In genomic region chr8:70073120-70073519, GRCm38 (mm10) we compare ENCODE assay signal across 10 mouse cellular contexts. TPM values are rescaled to one million over a fixed set of nuclear protein-coding genes. Genes with fewer than 3 reads are reported as not detected.
DNase-seq lines count a peak whose midpoint lies in the region; ATAC-seq and TF ChIP-seq lines count a peak whose summit lies in the region.
"Had no signal": no experiment of that assay in that cellular context is flagged by ENCODE, and none has a peak within 500 bp of the region (broad histone marks: within the 10 kb centered on the region; RNA-seq: fewer than 3 reads in every experiment).

No protein-coding gene starts in this region.

- TF ChIP-seq EP300 in heart, adult 2 months (IDR thresholded peaks at IDR 0.05; ENCODE audit: insufficient read depth, low read depth, low read length), result no peak
- no peak for TF ChIP-seq EP300 in liver, postnatal 0 days (IDR thresholded peaks at IDR 0.05; ENCODE audit: low read depth)

- H3K27me3 ChIP-seq in heart, adult 2 months (ENCODE audit: control insufficient read depth, insufficient read depth, low read length), result no peaks in the 10 kb centered on the region
- H3K27me3 ChIP-seq in lung, embryonic 15.5 days, result no peaks in the 10 kb centered on the region
- no peaks in the 10 kb centered on the region for H3K27me3 ChIP-seq in hindbrain, embryonic 16.5 days (replicated peaks; ENCODE audit: control insufficient read depth, insufficient read depth, low read length)
- H3K27me3 ChIP-seq in liver, postnatal 0 days (ENCODE audit: insufficient read depth, low read length), result no peaks in the 10 kb centered on the region

- intact Hi-C loops in heart, adult 2 months (cut with DNase I), result no loop called here
- intact Hi-C loops in heart, postnatal 10 days (cut with DNase I), result no loop called here

- no peak for TF ChIP-seq POLR2A in heart, adult 2 months (IDR thresholded peaks at IDR 0.05; ENCODE audit: insufficient read depth, low read depth, low read length)

- 46% methylated on average over 8 of the region's 8 CpGs for WGBS in heart, adult 2 months
- 56% methylated on average over 8 of the region's 8 CpGs for WGBS in lung, embryonic 15.5 days
- WGBS in hindbrain, embryonic 16.5 days, result 64% methylated on average over 8 of the region's 8 CpGs
- WGBS in liver, postnatal 0 days (ENCODE audit: insufficient replicate concordance), result 56% methylated on average over 8 of the region's 8 CpGs

- TF ChIP-seq CTCF in heart, adult 2 months (IDR thresholded peaks at IDR 0.05), result no peak
- TF ChIP-seq CTCF in liver, postnatal 0 days (IDR thresholded peaks at IDR 0.05; ENCODE audit: low read depth), result no peak

- H3K4me3 ChIP-seq in heart, adult 2 months, result peak overlapping the region; percentile 34
- peak overlapping the region; percentile 18 for H3K4me3 ChIP-seq in lung, embryonic 15.5 days
- H3K4me3 ChIP-seq in hindbrain, embryonic 16.5 days (ENCODE audit: low read length), result no peak overlapping the region
- H3K4me3 ChIP-seq in liver, postnatal 0 days (ENCODE audit: low read depth, low read length), result peak overlapping the region; percentile 26

- peak overlapping the region; percentile 32; the same call in 1 of the 2 replicates for H3K27ac ChIP-seq in heart, adult 2 months
- H3K27ac ChIP-seq in lung, embryonic 15.5 days, result no peak overlapping the region
- H3K27ac ChIP-seq in hindbrain, embryonic 16.5 days (ENCODE audit: low read depth, low read length), result no peak overlapping the region
- H3K27ac ChIP-seq in liver, postnatal 0 days (ENCODE audit: low read depth), result peak overlapping the region; percentile 69

- no peaks in the 10 kb centered on the region for H3K36me3 ChIP-seq in heart, adult 2 months (ENCODE audit: control insufficient read depth, insufficient read depth, low read length)
- H3K36me3 ChIP-seq in lung, embryonic 15.5 days, result peaks cover 18% of the 10 kb centered on the region; the same call in 1 of the 2 replicates
- peaks cover 30% of the 10 kb centered on the region for H3K36me3 ChIP-seq in hindbrain, embryonic 16.5 days (ENCODE audit: control insufficient read depth, insufficient read depth, low read length)
- peaks cover 20% of the 10 kb centered on the region; the same call in 1 of the 2 replicates for H3K36me3 ChIP-seq in liver, postnatal 0 days (replicated peaks; ENCODE audit: insufficient read depth, low read length)

- no peak for ATAC-seq in lung, embryonic 15.5 days (ENCODE audit: borderline replicate concordance, extremely low read depth, low FRiP score, low TSS enrichment)
- ATAC-seq in hindbrain, embryonic 16.5 days, result no peak
- ATAC-seq in liver, postnatal 0 days, result no peak

- H3K4me1 ChIP-seq in heart, adult 2 months (ENCODE audit: control insufficient read depth, insufficient read depth, low read length), result peaks cover 2% of the 10 kb centered on the region; the same call in 1 of the 2 replicates
- H3K4me1 ChIP-seq in lung, embryonic 15.5 days, result peaks cover 8% of the 10 kb centered on the region
- H3K4me1 ChIP-seq in hindbrain, embryonic 16.5 days (ENCODE audit: control insufficient read depth, insufficient read depth, low read depth, low read length), result no peaks in the 10 kb centered on the region; the same call in 1 of the 2 replicates
- H3K4me1 ChIP-seq in liver, postnatal 0 days (ENCODE audit: insufficient read depth), result peaks cover 18% of the 10 kb centered on the region

- H3K79me2 ChIP-seq in heart, adult 2 months (replicated peaks; ENCODE audit: control insufficient read depth, insufficient read depth, low read length), result no peaks in the 10 kb centered on the region

- no peaks in the 10 kb centered on the region for H3K9me3 ChIP-seq in lung, embryonic 15.5 days
- H3K9me3 ChIP-seq in hindbrain, embryonic 16.5 days (ENCODE audit: control insufficient read depth, low read length), result no peaks in the 10 kb centered on the region
- H3K9me3 ChIP-seq in liver, postnatal 0 days (ENCODE audit: low read length), result no peaks in the 10 kb centered on the region

- DNase-seq in heart, adult 2 months, result no peak
- no peak for DNase-seq in heart, postnatal 10 days
- no peak for DNase-seq in lung, postnatal 36 days
- DNase-seq in liver, postnatal 0 days, result no peak
- no peak for DNase-seq in adrenal gland, postnatal 4 days (ENCODE audit: low spot score in 2 of 2)
- no peak for DNase-seq in cerebellum, adult 8-10 months
- DNase-seq: cerebellum, adult 11 months had no signal

- peak overlapping the region; percentile 67 for H3K9ac ChIP-seq in heart, adult 2 months (ENCODE audit: low read depth, low read length)
- H3K9ac ChIP-seq in lung, embryonic 15.5 days, result no peak overlapping the region
- H3K9ac ChIP-seq in hindbrain, embryonic 16.5 days (ENCODE audit: low read depth, low read length), result no peak overlapping the region
- peak overlapping the region; percentile 46; the same call in 1 of the 2 replicates for H3K9ac ChIP-seq in liver, postnatal 0 days (replicated peaks)

- peak overlapping the region; percentile 58 for H3K4me2 ChIP-seq in lung, embryonic 15.5 days
- H3K4me2 ChIP-seq in hindbrain, embryonic 16.5 days (ENCODE audit: low read length), result peak overlapping the region; percentile 34; the same call in 1 of the 2 replicates
- peak overlapping the region; percentile 68 for H3K4me2 ChIP-seq in liver, postnatal 0 days (ENCODE audit: low read depth, low read length)

RNA-seq across cellular contexts. Expression of gene Tm6sf2, which starts 0.4 kb away (rescaled TPM):
- under 1 TPM; 0.64 to 0.94 TPM for total RNA-seq in heart, adult 2 months (2021)
- 2.7 and 3.1 TPM in 2 replicates for polyA plus RNA-seq in heart, adult 2 months (2012; rRNA removed)
- total RNA-seq in heart, postnatal 10 days (2021), result under 1 TPM; 0.77 to 0.94 TPM
- 0.54 TPM in 2 replicates for polyA plus RNA-seq in lung, embryonic 15.5 days (2015; fragmentation: Nextera tagmentation; extraction: Ambion mirVana)
- polyA plus RNA-seq in hindbrain, embryonic 16.5 days (2015; fragmentation: Nextera tagmentation; extraction: Ambion mirVana), result 1.2 and 1.4 TPM in 2 replicates
- polyA plus RNA-seq in liver, postnatal 0 days (2015; fragmentation: Nextera tagmentation; extraction: Ambion mirVana), result 32.5 and 38.7 TPM in 2 replicates
- total RNA-seq in adrenal gland, postnatal 4 days (2021), result 1 to 10 TPM in 1 of 2 experiments, under 1 TPM in 1; 0.53 to 4.8 TPM

RNA-seq across cellular contexts. Expression of gene Hapln4, which starts 10.1 kb away (rescaled TPM):
- total RNA-seq in heart, adult 2 months (2021), result under 1 TPM in 1 of 2 experiments, not detected in 1; 0.10 TPM
- polyA plus RNA-seq in heart, adult 2 months (2012; rRNA removed), result 0.15 and 0.16 TPM in 2 replicates
- not detected for total RNA-seq in heart, postnatal 10 days (2021)
- not detected in 2 replicates for polyA plus RNA-seq in lung, embryonic 15.5 days (2015; fragmentation: Nextera tagmentation; extraction: Ambion mirVana)
- 1.2 and 1.3 TPM in 2 replicates for polyA plus RNA-seq in hindbrain, embryonic 16.5 days (2015; fragmentation: Nextera tagmentation; extraction: Ambion mirVana)
- polyA plus RNA-seq in liver, postnatal 0 days (2015; fragmentation: Nextera tagmentation; extraction: Ambion mirVana), result 0.02 TPM in 1 of 2 replicates, not detected in the other
- total RNA-seq in adrenal gland, postnatal 4 days (2021), result under 1 TPM; 0.11 to 0.14 TPM

RNA-seq across cellular contexts. Expression of gene Sugp1, which starts 30.5 kb away (rescaled TPM):
- 10 to 100 TPM; 15.8 to 19.6 TPM for total RNA-seq in heart, adult 2 months (2021)
- polyA plus RNA-seq in heart, adult 2 months (2012; rRNA removed), result 6.7 and 10.6 TPM in 2 replicates
- total RNA-seq in heart, postnatal 10 days (2021), result 10 to 100 TPM; 23.2 to 23.9 TPM
- polyA plus RNA-seq in lung, embryonic 15.5 days (2015; fragmentation: Nextera tagmentation; extraction: Ambion mirVana), result 41.5 and 44.8 TPM in 2 replicates
- polyA plus RNA-seq in hindbrain, embryonic 16.5 days (2015; fragmentation: Nextera tagmentation; extraction: Ambion mirVana), result 54.4 and 55.8 TPM in 2 replicates
- polyA plus RNA-seq in liver, postnatal 0 days (2015; fragmentation: Nextera tagmentation; extraction: Ambion mirVana), result 11.7 and 11.8 TPM in 2 replicates
- total RNA-seq in adrenal gland, postnatal 4 days (2021), result 10 to 100 TPM; 41.1 to 45.2 TPM

RNA-seq across cellular contexts. Expression of gene Mau2, which starts 30.6 kb away (rescaled TPM):
- 10 to 100 TPM; 30.1 to 32.6 TPM for total RNA-seq in heart, adult 2 months (2021)
- 33.2 and 46.9 TPM in 2 replicates for polyA plus RNA-seq in heart, adult 2 months (2012; rRNA removed)
- 10 to 100 TPM; 43.3 to 44.2 TPM for total RNA-seq in heart, postnatal 10 days (2021)
- polyA plus RNA-seq in lung, embryonic 15.5 days (2015; fragmentation: Nextera tagmentation; extraction: Ambion mirVana), result 46.4 and 50.5 TPM in 2 replicates
- 61.5 and 71.2 TPM in 2 replicates for polyA plus RNA-seq in hindbrain, embryonic 16.5 days (2015; fragmentation: Nextera tagmentation; extraction: Ambion mirVana)
- 11.1 and 12.2 TPM in 2 replicates for polyA plus RNA-seq in liver, postnatal 0 days (2015; fragmentation: Nextera tagmentation; extraction: Ambion mirVana)
- 10 to 100 TPM; 76.6 to 80.2 TPM for total RNA-seq in adrenal gland, postnatal 4 days (2021)

RNA-seq across cellular contexts. Expression of gene Ncan, which starts 47.6 kb away (rescaled TPM):
- total RNA-seq in heart, adult 2 months (2021), result under 1 TPM in 1 of 2 experiments, not detected in 1; 0.02 TPM
- 0.08 and 0.18 TPM in 2 replicates for polyA plus RNA-seq in heart, adult 2 months (2012; rRNA removed)
- under 1 TPM in 1 of 2 experiments, not detected in 1; 0.19 TPM for total RNA-seq in heart, postnatal 10 days (2021)
- 0.22 and 0.23 TPM in 2 replicates for polyA plus RNA-seq in lung, embryonic 15.5 days (2015; fragmentation: Nextera tagmentation; extraction: Ambion mirVana)
- polyA plus RNA-seq in hindbrain, embryonic 16.5 days (2015; fragmentation: Nextera tagmentation; extraction: Ambion mirVana), result 178 and 200 TPM in 2 replicates
- not detected in 2 replicates for polyA plus RNA-seq in liver, postnatal 0 days (2015; fragmentation: Nextera tagmentation; extraction: Ambion mirVana)
- total RNA-seq in adrenal gland, postnatal 4 days (2021), result 1 to 10 TPM; 2.4 to 3.6 TPM
- polyA plus RNA-seq: C2C12 had no signal

Comparison
In these comparisons a context has a peak if more than half of its experiments do, and no peak if none do; other contexts are left out.
1. H3K27ac ChIP-seq: peak in heart, adult 2 months (single experiment) and liver, postnatal 0 days (single experiment); none in lung, embryonic 15.5 days (single experiment) and hindbrain, embryonic 16.5 days (single experiment).
2. H3K9ac ChIP-seq: peak in heart, adult 2 months (single experiment) and liver, postnatal 0 days (single experiment); none in lung, embryonic 15.5 days (single experiment) and hindbrain, embryonic 16.5 days (single experiment).
3. Peak in every context shown above with its lines, with median percentiles within 50 percentile points of each other: H3K4me2 ChIP-seq.